Mouse (Mus musculus) MEL (cell line): Measurements from ENCODE around the gene Asic5. TPM values are rescaled to one million over a fixed set of nuclear protein-coding genes. Genes with fewer than 3 reads are reported as not detected.

Experiments
- DNase-seq: peaks from one replicate; pipeline ENCODE4 v3.0.0; 2011; ENCODE audit warnings: low read depth, low spot score
- H3K27ac ChIP-seq: 2 replicates; pipeline ENCODE4 v1.5.1; 2012; ENCODE audit warnings: low read depth, mild to moderate bottlenecking, control low read depth, low read length, moderate library complexity; ENCODE audit not compliant: control insufficient read depth
- H3K27me3 ChIP-seq, 2 experiments: fragments of 150-350 bp in 1 of 2; sonication (generic) in 1 of 2; 2 replicates each; pipeline ENCODE4 v1.6.1; 2012; ENCODE audit warnings: low read length in 2 of 2, mild to moderate bottlenecking in 2 of 2, improper control_type of control experiment in 1 of 2, moderate library complexity in 1 of 2; ENCODE audit not compliant: insufficient read depth in 2 of 2, control insufficient read depth in 1 of 2
- H3K36me3 ChIP-seq, 2 experiments: 2 replicates each; pipeline ENCODE4 v1.6.1; 2012 to 2014; ENCODE audit warnings: low read length in 2 of 2, improper control_type of control experiment in 1 of 2, inconsistent platforms in 1 of 2, mild to moderate bottlenecking in 1 of 2; ENCODE audit not compliant: insufficient read depth in 2 of 2, control insufficient read depth in 1 of 2
- H3K4me1 ChIP-seq, 2 experiments: fragments of 150-350 bp in 1 of 2; sonication (generic) in 1 of 2; 2 replicates each; pipeline ENCODE4 v1.6.1; 2012; ENCODE audit warnings: low read length in 2 of 2, improper control_type of control experiment in 1 of 2, mild to moderate bottlenecking in 1 of 2; ENCODE audit not compliant: insufficient read depth in 2 of 2, control insufficient read depth in 1 of 2
- H3K4me3 ChIP-seq, 2 experiments: fragments of 150-350 bp in 1 of 2; sonication (generic) in 1 of 2; 2 replicates each; pipeline ENCODE4 v1.5.1; 2012; ENCODE audit warnings: low read depth in 2 of 2, low read length in 2 of 2, mild to moderate bottlenecking in 2 of 2, moderate library complexity in 2 of 2, control low read depth in 1 of 2, improper control_type of control experiment in 1 of 2; ENCODE audit not compliant: control insufficient read depth in 1 of 2, insufficient read depth in 1 of 2
- H3K79me2 ChIP-seq: 2 replicates; pipeline ENCODE4 v1.6.1; 2012; ENCODE audit warnings: mild to moderate bottlenecking, low read length, moderate library complexity; ENCODE audit not compliant: control insufficient read depth, poor library complexity, insufficient read depth
- H3K9ac ChIP-seq: 2 replicates; pipeline ENCODE4 v1.6.1; 2012; ENCODE audit warnings: low read depth, mild to moderate bottlenecking, control low read depth, low read length, moderate library complexity; ENCODE audit not compliant: control insufficient read depth, poor library complexity, severe bottlenecking
- H3K9me3 ChIP-seq: fragments of 150-350 bp; sonication (generic); replicated peaks from 2 replicates; pipeline ENCODE4 v1.6.1; 2012; ENCODE audit warnings: mild to moderate bottlenecking, low read length, improper control_type of control experiment, moderate library complexity; ENCODE audit not compliant: insufficient read depth
- BHLHE40 ChIP-seq: IDR thresholded peaks from 2 replicates; pipeline ENCODE4 v1.6.1; 2012; ENCODE audit warnings: low read depth, mild to moderate bottlenecking, inconsistent platforms, low read length, improper control_type of control experiment, borderline replicate concordance
- CHD2 ChIP-seq: IDR thresholded peaks from 2 replicates; pipeline ENCODE4 v1.6.1; 2011; ENCODE audit warnings: low read length, improper control_type of control experiment
- E2F4 ChIP-seq: IDR thresholded peaks from 2 replicates; pipeline ENCODE4 v1.6.1; 2011; ENCODE audit warnings: low read depth, low read length, improper control_type of control experiment, borderline replicate concordance
- EP300 ChIP-seq, 2 experiments: IDR thresholded peaks; 2 replicates each; pipeline ENCODE4 v1.6.1; 2011; ENCODE audit warnings: improper control_type of control experiment in 2 of 2, low read length in 2 of 2, low read depth in 1 of 2, mild to moderate bottlenecking in 1 of 2
- GABPA ChIP-seq: IDR thresholded peaks from 2 replicates; pipeline ENCODE4 v1.6.1; 2012; ENCODE audit warnings: low read depth, mild to moderate bottlenecking, inconsistent platforms, low read length, improper control_type of control experiment, moderate library complexity
- GATA1 ChIP-seq: IDR thresholded peaks from 2 replicates; pipeline ENCODE4 v1.6.1; 2011; ENCODE audit warnings: low read depth, low read length, improper control_type of control experiment
- JUND ChIP-seq: IDR thresholded peaks from 2 replicates; pipeline ENCODE4 v1.6.1; 2011; ENCODE audit warnings: low read depth, mild to moderate bottlenecking, improper control_type of control experiment, low read length
- KAT2A ChIP-seq: conservative IDR thresholded peaks from 2 replicates; pipeline ENCODE4 v1.6.1; 2012; ENCODE audit warnings: low read depth, low read length, improper control_type of control experiment, inconsistent platforms
- MAFK ChIP-seq: IDR thresholded peaks from 2 replicates; pipeline ENCODE4 v1.6.1; 2011; ENCODE audit warnings: low read depth, mild to moderate bottlenecking, low read length, improper control_type of control experiment, borderline replicate concordance
- MYB ChIP-seq: IDR thresholded peaks from 2 replicates; pipeline ENCODE4 v1.6.1; 2011; ENCODE audit warnings: mild to moderate bottlenecking, low read depth, low read length, improper control_type of control experiment
- NELFE ChIP-seq: IDR thresholded peaks from 2 replicates; pipeline ENCODE4 v1.6.1; 2011; ENCODE audit warnings: low read depth, low read length, improper control_type of control experiment
- NRF1 ChIP-seq: IDR thresholded peaks from 2 replicates; pipeline ENCODE4 v1.6.1; 2014; ENCODE audit warnings: low read depth, mild to moderate bottlenecking, inconsistent platforms, low read length, improper control_type of control experiment, moderate library complexity; ENCODE audit not compliant: poor library complexity, insufficient read depth, severe bottlenecking
- POLR2A ChIP-seq, 2 experiments: IDR thresholded peaks; 2 replicates each; pipeline ENCODE4 v1.6.1; 2011 to 2012; ENCODE audit warnings: low read length in 2 of 2, mild to moderate bottlenecking in 2 of 2, control low read depth in 1 of 2, improper control_type of control experiment in 1 of 2, low read depth in 1 of 2, moderate library complexity in 1 of 2; ENCODE audit not compliant: control insufficient read depth in 1 of 2, insufficient read depth in 1 of 2, poor library complexity in 1 of 2
- POLR2AphosphoS5 ChIP-seq: IDR thresholded peaks from 2 replicates; pipeline ENCODE4 v1.6.1; 2012; ENCODE audit warnings: low read depth, borderline replicate concordance, mild to moderate bottlenecking, inconsistent platforms, low read length, moderate library complexity, mixed read lengths
- RAD21 ChIP-seq: IDR thresholded peaks from 2 replicates; pipeline ENCODE4 v1.6.1; 2011; ENCODE audit warnings: mild to moderate bottlenecking, low read depth, low read length, improper control_type of control experiment
- RCOR1 ChIP-seq: IDR thresholded peaks from 2 replicates; pipeline ENCODE4 v1.6.1; 2012; ENCODE audit warnings: low read depth, mild to moderate bottlenecking, inconsistent platforms, low read length, improper control_type of control experiment
- SIN3A ChIP-seq: IDR thresholded peaks from 2 replicates; pipeline ENCODE4 v1.6.1; 2012; ENCODE audit warnings: low read length, improper control_type of control experiment, inconsistent platforms
- TAL1 ChIP-seq: IDR thresholded peaks from 2 replicates; pipeline ENCODE4 v1.6.1; 2012; ENCODE audit warnings: mild to moderate bottlenecking, inconsistent platforms, low read length, moderate library complexity, mixed read lengths
- TBP ChIP-seq: IDR thresholded peaks from 2 replicates; pipeline ENCODE4 v1.8.0; 2011; ENCODE audit warnings: low read depth, low read length, improper control_type of control experiment
- TCF12 ChIP-seq: IDR thresholded peaks from 2 replicates; pipeline ENCODE4 v1.6.1; 2014; ENCODE audit warnings: low read depth, mild to moderate bottlenecking, inconsistent platforms, low read length, improper control_type of control experiment, moderate library complexity
- UBTF ChIP-seq: IDR thresholded peaks from 2 replicates; pipeline ENCODE4 v1.6.1; 2012; ENCODE audit warnings: low read depth, mild to moderate bottlenecking, inconsistent platforms, low read length, improper control_type of control experiment, moderate library complexity, borderline replicate concordance; ENCODE audit not compliant: insufficient read depth
- USF1 ChIP-seq: IDR thresholded peaks from 2 replicates; pipeline ENCODE4 v1.6.1; 2014; ENCODE audit warnings: low read depth, mild to moderate bottlenecking, inconsistent platforms, low read length, improper control_type of control experiment, moderate library complexity
- USF2 ChIP-seq, 2 experiments: IDR thresholded peaks; 2 replicates each; pipeline ENCODE4 v1.6.1; 2011 to 2012; ENCODE audit warnings: improper control_type of control experiment in 2 of 2, low read length in 2 of 2, borderline replicate concordance in 1 of 2, inconsistent platforms in 1 of 2, low read depth in 1 of 2, mild to moderate bottlenecking in 1 of 2; ENCODE audit not compliant: insufficient read depth in 1 of 2
- ZC3H11A ChIP-seq: IDR thresholded peaks from 2 replicates; pipeline ENCODE4 v1.6.1; 2012; ENCODE audit warnings: low read depth, mild to moderate bottlenecking, inconsistent platforms, low read length, improper control_type of control experiment
- ZMIZ1 ChIP-seq: IDR thresholded peaks from 2 replicates; pipeline ENCODE4 v1.6.1; 2012; ENCODE audit warnings: low read depth, mild to moderate bottlenecking, inconsistent platforms, low read length, improper control_type of control experiment, moderate library complexity
- ZNF384 ChIP-seq: IDR thresholded peaks from 2 replicates; pipeline ENCODE4 v1.6.1; 2012; ENCODE audit warnings: low read depth, mild to moderate bottlenecking, inconsistent platforms, low read length, improper control_type of control experiment
- polyA plus RNA-seq, 2 experiments: library from polyadenylated mRNA; stranded (reverse) in 1 of 2; unstranded in 1 of 2; fragments of >175 nt in 1 of 2; fragments of >200 nt in 1 of 2; gene quantifications; 2 replicates each; pipeline versions ENCODE4 v1.2.1 to v1.2.4; 2012; ENCODE audit warnings: low replicate concordance in 2 of 2, low read depth in 1 of 2; ENCODE audit not compliant: insufficient read length in 2 of 2, insufficient read depth in 1 of 2, missing spikeins in 1 of 2
- total RNA-seq: library from RNA; depleted of rRNA; stranded (reverse); fragments of 300-350 nt; gene quantifications from 2 replicates; pipeline ENCODE4 v1.2.3, GENCODE M21; 2012

Gene Asic5
- total and polyA plus RNA-seq, 3 experiments, result not detected

DNA sequence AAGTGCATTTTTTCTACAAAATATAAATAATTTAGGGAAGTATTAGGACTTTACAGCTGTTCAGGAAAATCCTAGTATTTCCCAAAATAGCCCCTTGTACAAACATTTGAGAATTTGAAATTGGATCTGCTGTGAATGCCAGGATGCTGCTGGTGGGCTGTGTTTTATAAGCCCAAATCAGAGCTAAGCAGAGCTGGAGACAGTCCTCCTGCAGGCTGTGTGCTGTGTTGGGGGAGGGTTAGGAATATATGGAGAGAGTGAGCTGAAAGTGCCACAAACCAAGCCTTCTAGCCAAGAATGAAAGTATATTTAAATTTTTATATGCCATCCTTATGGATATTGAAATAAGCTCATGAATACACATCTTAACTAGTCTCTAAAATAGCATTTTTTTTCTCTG, 69.4 kb downstream of the Asic5 start:
- Histone ChIP-seq H3K36me3 (no peaks in the 10 kb centered on the region), H3K27me3 (no peaks in the 10 kb centered on the region), H3K4me3 (no peak overlapping the region), H3K27ac (no peak overlapping the region), H3K9me3 (no peaks in the 10 kb centered on the region)
- no peak for DNase-seq
- TF ChIP-seq RCOR1 (no peak), EP300 (IDR thresholded peaks at IDR 0.05; ENCODE audit: low read depth in 1 of 2, low read length in 2 of 2) (no peak), NRF1 (no peak), MYB (no peak), TBP (no peak), JUND (no peak), ZC3H11A (no peak), SIN3A (no peak), GABPA (no peak), POLR2AphosphoS5 (no peak)
- TF ChIP-seq, all 39 proteins: peak for 0
- Histone ChIP-seq H3K4me1 (no peaks in the 10 kb centered on the region), H3K79me2 (no peaks in the 10 kb centered on the region), H3K9ac (no peak overlapping the region)

DNA sequence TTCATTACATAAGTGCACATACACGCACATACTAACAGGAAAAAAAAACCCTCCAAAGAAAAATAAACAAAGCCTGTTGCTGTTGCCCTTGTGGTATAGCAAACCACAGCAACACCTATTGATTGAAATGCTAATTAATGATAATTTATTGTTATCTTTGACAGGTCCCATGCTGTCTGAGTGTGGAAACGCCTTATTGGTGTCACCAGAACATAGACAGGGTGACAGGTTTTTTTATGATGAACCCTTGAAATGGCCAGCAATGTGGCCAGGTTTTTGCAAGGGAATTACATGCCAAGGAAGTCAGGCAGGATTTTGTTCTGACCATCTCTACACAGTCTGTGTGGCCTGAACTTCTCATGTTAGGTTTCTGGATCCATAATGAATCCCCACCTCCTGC, 69.9 kb downstream of the Asic5 start:
- TF ChIP-seq MYB (no peak), E2F4 (no peak), NELFE (no peak), ZNF384 (no peak), JUND (no peak), USF2 (IDR thresholded peaks at IDR 0.05; ENCODE audit: borderline replicate concordance in 1 of 2, insufficient read depth in 1 of 2, low read depth in 1 of 2, low read length in 2 of 2) (no peak), ZMIZ1 (no peak), EP300 (IDR thresholded peaks at IDR 0.05; ENCODE audit: low read depth in 1 of 2, low read length in 2 of 2) (no peak), UBTF (no peak), RAD21 (no peak), POLR2A (IDR thresholded peaks at IDR 0.05; ENCODE audit: control insufficient read depth in 1 of 2, insufficient read depth in 1 of 2, low read depth in 1 of 2, low read length in 2 of 2, poor library complexity in 1 of 2) (no peak), CHD2 (no peak), TAL1 (no peak), GATA1 (no peak), USF1 (no peak), BHLHE40 (no peak), KAT2A (no peak), MAFK (no peak), TCF12 (no peak), GABPA (no peak)
- DNase-seq, result no peak
- Histone ChIP-seq H3K27me3 (no peaks in the 10 kb centered on the region), H3K79me2 (no peaks in the 10 kb centered on the region), H3K27ac (no peak overlapping the region), H3K36me3 (no peaks in the 10 kb centered on the region), H3K4me1 (no peaks in the 10 kb centered on the region), H3K4me3 (no peak overlapping the region), H3K9ac (no peak overlapping the region), H3K9me3 (no peaks in the 10 kb centered on the region)
